Mouse (Mus musculus) myocyte (in vitro differentiated cells): ENCODE measurements around the gene Th. TPM values are rescaled to one million over a fixed set of nuclear protein-coding genes. Genes with fewer than 3 reads are reported as not detected.

Experiments used
- H3K27me3 ChIP-seq: one replicate; pipeline ENCODE4 v1.6.1; 2011; ENCODE audit not compliant: control insufficient read depth, insufficient read depth, insufficient read length
- H3K36me3 ChIP-seq: one replicate; pipeline ENCODE4 v1.6.1; 2011; ENCODE audit not compliant: control insufficient read depth, insufficient read depth
- H3K4me2 ChIP-seq: one replicate; pipeline ENCODE4 v1.6.1; 2011; ENCODE audit warnings: low read depth, control low read depth
- H3K4me3 ChIP-seq: one replicate; pipeline ENCODE4 v1.5.1; 2011; ENCODE audit warnings: mild to moderate bottlenecking, control low read depth, moderate library complexity
- H3K79me2 ChIP-seq: one replicate; pipeline ENCODE4 v1.6.1; 2011; ENCODE audit not compliant: control insufficient read depth, insufficient read depth
- H3ac ChIP-seq: one replicate; pipeline ENCODE4 v1.6.1; 2011; ENCODE audit not compliant: control insufficient read depth, insufficient read length
- CEBPB ChIP-seq: IDR thresholded peaks from 2 replicates; pipeline ENCODE4 v1.6.1; 2011; ENCODE audit warnings: mild to moderate bottlenecking, moderate library complexity; ENCODE audit not compliant: poor library complexity, insufficient read depth, severe bottlenecking
- E2F4 ChIP-seq: IDR thresholded peaks from one replicate; pipeline ENCODE4 v1.6.1; 2011; ENCODE audit warnings: mild to moderate bottlenecking, control low read depth, moderate library complexity; ENCODE audit not compliant: insufficient read depth
- MAX ChIP-seq: IDR thresholded peaks from one replicate; pipeline ENCODE4 v1.6.1; 2011; ENCODE audit warnings: low read depth, mild to moderate bottlenecking, control low read depth
- MYOD1 ChIP-seq, 3 experiments: IDR thresholded peaks; one replicate each; pipeline ENCODE4 v1.6.1; 2011; ENCODE audit warnings: control low read depth in 2 of 3, low read depth in 2 of 3, mild to moderate bottlenecking in 2 of 3, moderate library complexity in 1 of 3; ENCODE audit not compliant: insufficient read length in 2 of 3, control insufficient read depth in 1 of 3
- MYOG ChIP-seq, 3 experiments: IDR thresholded peaks; one replicate each; pipeline ENCODE4 v1.6.1; 2011; ENCODE audit warnings: control low read depth in 2 of 3, low read depth in 2 of 3, mild to moderate bottlenecking in 2 of 3; ENCODE audit not compliant: insufficient read length in 2 of 3, control insufficient read depth in 1 of 3, insufficient read depth in 1 of 3
- POLR2A ChIP-seq: IDR thresholded peaks from one replicate; pipeline ENCODE4 v1.6.1; 2011; ENCODE audit warnings: low read depth, mild to moderate bottlenecking, control low read depth, moderate library complexity; ENCODE audit not compliant: insufficient read length
- POLR2AphosphoS2 ChIP-seq: IDR thresholded peaks from one replicate; pipeline ENCODE4 v1.6.1; 2011; ENCODE audit warnings: low read depth, control low read depth; ENCODE audit not compliant: insufficient read length
- REST ChIP-seq: IDR thresholded peaks from one replicate; pipeline ENCODE4 v1.6.1; 2011; ENCODE audit warnings: mild to moderate bottlenecking, control low read depth, moderate library complexity; ENCODE audit not compliant: insufficient read depth, insufficient read length
- SRF ChIP-seq: IDR thresholded peaks from one replicate; pipeline ENCODE4 v1.6.1; 2011; ENCODE audit warnings: low read depth; ENCODE audit not compliant: control insufficient read depth, insufficient read length
- TCF12 ChIP-seq: IDR thresholded peaks from one replicate; pipeline ENCODE4 v1.6.1; 2011; ENCODE audit warnings: mild to moderate bottlenecking, control low read depth; ENCODE audit not compliant: poor library complexity, insufficient read depth, severe bottlenecking
- TCF3 ChIP-seq: IDR thresholded peaks from one replicate; pipeline ENCODE4 v1.6.1; 2011; ENCODE audit warnings: low read depth, control low read depth; ENCODE audit not compliant: insufficient read length
- USF1 ChIP-seq: IDR thresholded peaks from one replicate; pipeline ENCODE4 v1.6.1; 2011; ENCODE audit warnings: low read depth, mild to moderate bottlenecking, control low read depth, moderate library complexity
- polyA plus RNA-seq: library from polyadenylated mRNA; unstranded; fragments of >200 nt; fragmentation: generic; extraction: Trizol; gene quantifications from one replicate; pipeline ENCODE4 v1.2.1, GENCODE M21; 2012; ENCODE audit warnings: missing spikeins

Gene Th
- polyA plus RNA-seq, 1 experiment = not detected

DNA sequence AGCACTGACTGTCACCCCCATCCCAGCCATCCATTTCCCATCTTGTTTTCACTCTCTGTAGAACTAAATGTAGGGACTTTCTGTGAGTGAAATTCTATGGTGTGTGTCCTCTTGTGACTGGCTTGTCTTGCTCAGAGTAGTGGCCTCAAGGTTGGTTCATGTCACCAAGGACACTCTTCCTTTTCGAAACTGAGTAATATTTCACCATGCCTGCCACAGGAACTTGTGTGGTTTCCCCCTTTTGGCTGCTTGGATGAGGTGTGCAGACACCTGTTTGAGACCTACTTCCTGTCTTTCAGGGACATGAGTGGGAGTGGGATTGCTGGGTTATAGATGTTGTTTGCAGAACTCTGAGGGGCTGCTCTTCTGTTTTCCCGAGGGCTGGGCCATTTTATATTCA is 20.8 kb downstream of the Th start:
- Histone ChIP-seq H3K4me3 (no peak overlapping the region), H3K79me2 (no peaks in the 10 kb centered on the region), H3K36me3 (no peaks in the 10 kb centered on the region), H3K27me3 (peaks cover 4% of the 10 kb centered on the region), H3ac (no peak overlapping the region), H3K4me2 (no peak overlapping the region)
- TF ChIP-seq TCF12 (no peak), TCF3 (no peak), REST (no peak), USF1 (no peak), CEBPB (no peak), POLR2AphosphoS2 (no peak), MYOG (IDR thresholded peaks at IDR 0.05; ENCODE audit: control insufficient read depth in 1 of 3, insufficient read depth in 1 of 3, insufficient read length in 2 of 3, low read depth in 2 of 3) (no peak), MAX (no peak), E2F4 (no peak), POLR2A (no peak), SRF (no peak), MYOD1 (IDR thresholded peaks at IDR 0.05; ENCODE audit: control insufficient read depth in 1 of 3, insufficient read length in 2 of 3, low read depth in 2 of 3) (no peak)

DNA sequence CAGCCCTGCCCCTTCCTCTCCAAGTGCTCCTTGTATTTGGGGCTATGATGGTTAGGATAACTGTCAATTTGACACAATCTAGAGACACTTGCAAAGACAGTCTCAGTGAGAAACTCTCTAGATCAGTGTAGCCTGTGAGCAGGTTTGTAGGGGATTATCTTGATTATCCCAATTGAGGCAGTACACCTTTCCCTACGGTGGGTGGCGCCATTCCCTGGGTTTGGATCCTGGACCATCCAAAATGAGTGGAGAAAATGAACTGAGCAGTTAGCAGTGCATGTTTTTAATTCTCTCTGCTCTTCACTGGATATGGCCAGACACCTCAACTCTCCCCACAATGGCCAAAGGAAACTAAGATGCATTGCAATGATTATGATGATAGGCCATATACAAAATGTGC is 21.3 kb downstream of the Th start:
- Histone ChIP-seq H3K27me3 (peaks cover 4% of the 10 kb centered on the region), H3K4me3 (no peak overlapping the region), H3ac (no peak overlapping the region), H3K79me2 (no peaks in the 10 kb centered on the region), H3K36me3 (no peaks in the 10 kb centered on the region), H3K4me2 (no peak overlapping the region)
- TF ChIP-seq TCF12 (no peak), USF1 (no peak), POLR2A (no peak), MYOG (IDR thresholded peaks at IDR 0.05; ENCODE audit: control insufficient read depth in 1 of 3, insufficient read depth in 1 of 3, insufficient read length in 2 of 3, low read depth in 2 of 3) (no peak), REST (no peak), E2F4 (no peak)

DNA sequence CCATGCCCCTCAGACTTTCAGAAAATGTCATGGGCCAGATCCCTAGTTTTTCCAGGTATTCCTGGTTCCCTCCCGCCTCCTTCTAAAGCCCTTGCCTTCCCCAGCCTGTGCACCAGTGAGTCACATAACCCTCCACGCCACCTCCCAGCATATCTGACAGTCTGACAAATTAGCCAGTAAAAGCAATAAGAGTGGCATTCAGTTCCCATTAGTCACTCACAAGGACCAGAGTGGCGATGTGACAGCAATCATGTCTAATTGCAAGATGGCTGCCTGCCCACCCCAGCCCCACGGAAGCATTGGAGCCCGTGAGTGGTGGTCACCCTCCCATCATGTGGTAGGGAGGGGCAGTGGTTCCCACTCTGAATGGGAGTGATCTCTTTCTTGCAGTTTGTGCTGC is 25.3 kb downstream of the Th start:
- Histone ChIP-seq H3K36me3 (no peaks in the 10 kb centered on the region), H3K79me2 (no peaks in the 10 kb centered on the region), H3K27me3 (peaks cover 25% of the 10 kb centered on the region), H3ac (no peak overlapping the region), H3K4me3 (no peak overlapping the region), H3K4me2 (no peak overlapping the region)
- TF ChIP-seq MYOD1 (IDR thresholded peaks at IDR 0.05; ENCODE audit: control insufficient read depth in 1 of 3, insufficient read length in 2 of 3, low read depth in 2 of 3) (no peak), E2F4 (no peak)

DNA sequence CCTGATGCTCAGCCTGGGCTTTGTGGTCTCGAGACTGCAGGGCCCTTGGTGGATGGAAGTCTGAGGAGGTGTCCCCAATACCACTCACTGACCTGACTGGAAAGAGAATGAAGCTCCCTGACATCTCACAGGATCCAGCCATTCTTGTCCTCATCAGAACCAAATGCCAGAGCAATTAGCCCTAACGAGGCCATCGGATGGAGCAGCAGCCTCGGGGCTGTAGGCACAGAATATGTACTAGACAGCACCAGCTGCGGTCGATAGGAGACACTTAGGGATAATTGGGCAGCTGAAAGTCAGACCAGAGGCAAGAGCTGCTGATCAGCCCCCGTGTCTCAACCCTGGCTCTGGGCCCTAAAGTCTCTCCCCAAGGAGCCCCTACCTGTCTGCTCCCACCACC is 26.6 kb downstream of the Th start:
- Histone ChIP-seq H3K27me3 (peaks cover 33% of the 10 kb centered on the region), H3K4me2 (no peak overlapping the region), H3K79me2 (no peaks in the 10 kb centered on the region), H3K36me3 (no peaks in the 10 kb centered on the region), H3K4me3 (no peak overlapping the region), H3ac (no peak overlapping the region)
- TF ChIP-seq E2F4 (no peak), CEBPB (no peak), POLR2AphosphoS2 (no peak), MYOD1 (IDR thresholded peaks at IDR 0.05; ENCODE audit: control insufficient read depth in 1 of 3, insufficient read length in 2 of 3, low read depth in 2 of 3) (no peak), TCF12 (no peak), REST (no peak), USF1 (no peak), POLR2A (no peak), SRF (no peak), MAX (no peak), MYOG (IDR thresholded peaks at IDR 0.05; ENCODE audit: control insufficient read depth in 1 of 3, insufficient read depth in 1 of 3, insufficient read length in 2 of 3, low read depth in 2 of 3) (no peak), TCF3 (no peak)

DNA sequence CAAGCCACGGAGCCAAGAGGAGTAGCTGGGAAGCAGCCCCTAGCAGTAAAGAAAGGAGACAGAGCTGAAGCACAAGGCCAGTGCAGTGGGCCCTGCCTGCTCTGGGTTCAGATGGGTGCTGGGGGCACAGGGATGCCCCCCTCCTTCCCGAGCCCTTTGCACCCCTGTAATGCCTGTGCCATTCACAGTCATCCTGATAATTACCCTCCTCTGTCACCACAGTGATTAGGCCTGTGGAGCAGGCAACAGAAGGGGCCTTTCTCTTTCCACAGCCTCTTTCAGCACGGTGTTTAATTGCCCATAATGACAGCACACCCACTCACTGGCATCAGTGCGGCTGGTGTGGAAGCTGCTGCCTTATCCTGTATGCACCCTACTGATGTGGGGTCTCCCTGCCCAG is 28.0 kb downstream of the Th start:
- no peak for TF ChIP-seq POLR2AphosphoS2
- TF ChIP-seq USF1 = no peak
- TF ChIP-seq TCF12 = no peak
- TF ChIP-seq SRF = no peak
- no peak for TF ChIP-seq TCF3
- no peak for TF ChIP-seq MYOD1 (IDR thresholded peaks at IDR 0.05; ENCODE audit: control insufficient read depth in 1 of 3, insufficient read length in 2 of 3, low read depth in 2 of 3)
- no peak for TF ChIP-seq MAX
- no peak for TF ChIP-seq MYOG (IDR thresholded peaks at IDR 0.05; ENCODE audit: control insufficient read depth in 1 of 3, insufficient read depth in 1 of 3, insufficient read length in 2 of 3, low read depth in 2 of 3)
- TF ChIP-seq E2F4 = no peak
- no peak for TF ChIP-seq CEBPB
- TF ChIP-seq REST = no peak
- TF ChIP-seq POLR2A = no peak

More for the DNA sequence above, 28.0 kb downstream of the Th start:
- no peak overlapping the region for H3ac ChIP-seq
- no peak overlapping the region for H3K4me2 ChIP-seq
- H3K4me3 ChIP-seq = no peak overlapping the region
- no peaks in the 10 kb centered on the region for H3K79me2 ChIP-seq
- H3K27me3 ChIP-seq = peaks cover 44% of the 10 kb centered on the region
- H3K36me3 ChIP-seq = no peaks in the 10 kb centered on the region
